Mouse (Mus musculus) 416B (cell line): ENCODE measurements around the gene Lrp8.

Source experiments
- DNase-seq: peaks from one replicate; pipeline ENCODE4 v3.0.0; 2011; ENCODE audit warnings: low read depth

Lrp8 gene

DNA sequence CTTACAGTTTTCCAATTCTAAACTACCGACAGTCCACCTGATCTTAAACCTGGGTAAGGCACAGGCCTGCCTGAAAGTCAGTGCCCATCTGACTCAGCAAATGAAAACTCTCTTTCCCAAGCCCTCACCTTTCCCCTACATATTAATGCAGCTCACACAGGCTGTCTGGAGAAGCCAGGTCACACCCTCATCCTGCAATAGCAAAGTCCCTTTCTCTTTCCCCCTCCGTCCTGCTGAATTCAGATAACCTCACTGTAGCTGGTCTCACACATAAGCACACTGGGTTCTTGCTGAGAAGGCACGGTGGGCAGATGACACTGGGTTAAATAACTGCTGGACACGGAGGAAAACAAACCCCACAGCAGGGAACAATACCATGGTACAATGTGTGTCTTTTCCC, 119.9 kb downstream of the Lrp8 start:
- no peak for DNase-seq

DNA sequence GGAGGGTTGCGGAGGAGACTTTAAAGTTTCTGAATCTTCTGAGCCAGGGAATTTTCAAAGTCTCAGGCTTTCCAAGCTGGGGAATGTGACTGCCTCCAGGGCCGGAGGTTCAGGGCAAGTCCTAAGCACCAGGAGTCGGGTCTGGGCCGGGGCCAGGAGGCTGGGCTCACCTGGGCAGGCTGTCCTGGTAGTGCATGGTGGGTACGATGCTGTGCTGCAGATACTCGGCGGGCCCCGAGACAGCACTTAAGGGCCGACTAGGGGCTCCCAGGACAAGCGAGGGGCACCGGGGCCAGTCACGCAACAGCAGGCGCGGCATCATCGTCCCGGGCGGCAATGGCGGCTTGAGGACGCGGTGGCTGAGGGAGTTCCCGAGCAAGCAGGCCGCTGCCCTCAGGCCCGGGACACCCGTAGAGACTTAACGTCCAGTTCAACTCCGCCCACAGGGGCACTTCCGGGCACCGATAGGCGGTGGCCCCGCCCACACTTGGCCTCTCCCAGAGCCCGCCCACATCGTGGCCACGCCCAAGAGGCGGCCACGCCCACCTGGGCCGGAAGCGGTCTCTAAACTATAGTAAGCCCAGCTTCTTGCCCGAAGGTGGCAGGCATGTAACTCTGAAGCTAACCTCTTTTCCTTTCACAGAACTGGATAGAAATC, 121.2 kb downstream of the Lrp8 start, which contains the start of gene Cpt2:
Gene Cpt2 (minus strand): TSS at position 466 of the 658 bp plus-strand sequence.
- DNase-seq: peak; percentile 97

DNA sequence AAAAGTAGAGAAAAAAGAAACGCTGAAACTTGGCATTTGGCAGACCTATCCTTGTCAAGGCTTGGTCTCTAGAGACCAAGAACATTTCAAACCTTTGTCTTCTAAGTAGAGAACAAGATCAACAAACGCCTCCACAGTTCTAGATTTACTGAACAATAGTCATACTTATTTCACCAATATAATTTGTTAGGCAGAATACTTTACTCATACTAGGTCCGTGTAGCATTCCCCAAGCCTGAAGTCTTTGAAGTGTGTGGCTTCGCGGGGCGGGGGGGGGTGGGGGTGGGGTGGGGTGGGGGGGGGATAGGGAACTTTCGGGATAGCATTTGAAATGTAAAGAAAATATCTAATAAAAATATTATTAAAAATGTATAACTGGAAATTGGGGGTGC, 121.7 kb downstream of the Lrp8 start:
- DNase-seq: no peak
